Mouse (Mus musculus) stomach, postnatal 0 days (tissue): ENCODE measurements around the gene Fgf6.

Experiments used
- CTCF ChIP-seq: IDR thresholded peaks from 2 replicates; pipeline ENCODE4 v1.5.1; 2016; ENCODE audit warnings: antibody characterized with exemption, low read depth, mild to moderate bottlenecking, moderate library complexity
- EP300 ChIP-seq: optimal IDR thresholded peaks from 2 replicates; pipeline ENCODE3; 2016; ENCODE audit warnings: antibody characterized with exemption

DNA sequence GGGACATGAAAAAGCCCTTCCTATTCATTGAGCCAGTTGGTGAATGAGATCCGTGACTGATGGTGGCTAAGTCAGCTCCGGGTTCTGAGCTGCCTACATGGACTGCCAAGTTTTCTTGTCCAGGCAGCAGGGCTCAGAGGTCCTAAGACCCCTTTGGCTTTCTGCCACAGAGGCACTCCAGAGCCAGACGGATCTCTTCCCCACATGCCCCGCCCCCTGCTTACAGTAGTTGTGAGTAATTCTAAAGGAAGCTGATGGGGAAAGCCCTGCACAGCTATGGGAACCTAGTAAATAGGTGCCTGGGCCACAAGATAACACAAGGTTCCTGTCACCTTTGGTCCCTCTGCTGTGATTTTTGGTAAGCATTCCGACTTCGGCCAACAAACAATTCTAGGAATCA is 29.5 kb downstream of the Fgf6 start:
- no peak for TF ChIP-seq EP300
- no peak for TF ChIP-seq CTCF
